Mouse (Mus musculus) CD4-positive, CD25-positive, alpha-beta regulatory T cell, adult 2 months (primary cell): ENCODE data around the gene Hmx3.

Experiments used
- DNase-seq: peaks from one replicate; pipeline ENCODE4 v3.0.0-alpha.2; 2012; ENCODE audit warnings: low read depth, low spot score

Hmx3 gene

GRCm38 (mm10) chr7:131556541-131557271 lies 14.0 kb downstream of the Hmx3 start:
- peak; percentile 29 for DNase-seq

- no peak for DNase-seq
Measured at GRCm38 (mm10) chr7:131557751-131558150, 15.1 kb downstream of the Hmx3 start.

GRCm38 (mm10) chr7:131559986-131560696 lies 17.5 kb downstream of the Hmx3 start, which contains the start of gene Bub3:
Bub3 (plus strand) TSS chr7:131560222.
- peak; percentile 96 for DNase-seq

GRCm38 (mm10) chr7:131560697-131561042 lies 18.0 kb downstream of the Hmx3 start:
- DNase-seq = no peak

GRCm38 (mm10) chr7:131575246-131575645 lies 32.6 kb downstream of the Hmx3 start:
- DNase-seq = no peak

GRCm38 (mm10) chr7:131582178-131582577 lies 39.5 kb downstream of the Hmx3 start:
- no peak for DNase-seq

- DNase-seq = no peak
Measured at GRCm38 (mm10) chr7:131585551-131585950, 42.9 kb downstream of the Hmx3 start.
